In the genomic region with DNA sequence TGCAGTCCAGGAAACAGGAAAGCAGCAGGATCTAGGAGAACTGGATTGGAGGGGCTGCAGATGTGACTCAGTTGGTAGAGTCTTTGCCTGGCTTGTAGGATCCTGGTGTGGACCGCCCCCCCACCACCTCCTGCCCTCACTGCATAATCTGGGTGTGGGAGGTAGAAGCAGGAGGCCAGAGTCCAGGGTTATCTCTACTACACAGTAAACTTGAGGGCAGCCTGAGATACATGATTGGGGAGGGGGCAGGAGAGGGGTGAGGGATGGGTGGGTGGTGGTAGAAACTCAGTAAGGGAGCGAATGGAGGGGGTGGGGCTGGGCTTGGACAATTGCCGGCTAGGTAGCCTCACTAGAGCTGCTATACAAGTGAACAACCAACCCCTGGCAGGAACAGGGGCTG, we compare ENCODE assay signal across 21 mouse cellular contexts. TPM values are rescaled to one million over a fixed set of nuclear protein-coding genes. Genes with fewer than 3 reads are reported as not detected.
DNase-seq lines count a peak whose midpoint lies in the region; ATAC-seq and TF ChIP-seq lines count a peak whose summit lies in the region.
"Had no signal": no experiment of that assay in that cellular context is flagged by ENCODE, and none has a peak within 500 bp of the region (broad histone marks: within the 10 kb centered on the region; RNA-seq: fewer than 3 reads in every experiment).

No protein-coding gene starts in this region.

- peaks cover 45% of the 10 kb centered on the region for H3K4me1 ChIP-seq in heart, embryonic 13.5 days
- H3K4me1 ChIP-seq in heart, adult 2 months (ENCODE audit: control insufficient read depth, insufficient read depth, low read length), result no peaks in the 10 kb centered on the region
- H3K4me1 ChIP-seq in limb, embryonic 10.5 days, result peaks cover 43% of the 10 kb centered on the region
- peaks cover 20% of the 10 kb centered on the region for H3K4me1 ChIP-seq in stomach, embryonic 14.5 days (ENCODE audit: control insufficient read depth, insufficient read depth, low read length)

- no peak overlapping the region for H3K27ac ChIP-seq in heart, embryonic 13.5 days (replicated peaks)
- H3K27ac ChIP-seq in heart, adult 2 months, result no peak overlapping the region
- peak overlapping the region; percentile 42 for H3K27ac ChIP-seq in limb, embryonic 10.5 days
- H3K27ac ChIP-seq in stomach, embryonic 14.5 days (ENCODE audit: low read length), result peak overlapping the region; percentile 28; the same call in 1 of the 2 replicates
- H3K27ac ChIP-seq: embryonic facial prominence, embryonic 15.5 days; midbrain, embryonic 13.5 days had no signal

- no peaks in the 10 kb centered on the region for H3K79me2 ChIP-seq in heart, adult 2 months (replicated peaks; ENCODE audit: control insufficient read depth, insufficient read depth, low read length)

- no peaks in the 10 kb centered on the region for H3K36me3 ChIP-seq in heart, embryonic 13.5 days
- H3K36me3 ChIP-seq in heart, adult 2 months (ENCODE audit: control insufficient read depth, insufficient read depth, low read length), result no peaks in the 10 kb centered on the region
- no peaks in the 10 kb centered on the region for H3K36me3 ChIP-seq in limb, embryonic 10.5 days
- H3K36me3 ChIP-seq in stomach, embryonic 14.5 days (ENCODE audit: control insufficient read depth, insufficient read depth, low read length), result no peaks in the 10 kb centered on the region
- H3K36me3 ChIP-seq: embryonic facial prominence, embryonic 15.5 days; midbrain, embryonic 13.5 days had no signal

- H3K9me3 ChIP-seq in heart, embryonic 13.5 days, result no peaks in the 10 kb centered on the region
- H3K9me3 ChIP-seq in limb, embryonic 10.5 days (replicated peaks), result no peaks in the 10 kb centered on the region
- no peaks in the 10 kb centered on the region for H3K9me3 ChIP-seq in stomach, embryonic 14.5 days (ENCODE audit: control insufficient read depth, low read depth, low read length)
- H3K9me3 ChIP-seq: embryonic facial prominence, embryonic 15.5 days; midbrain, embryonic 13.5 days had no signal

- ATAC-seq in heart, embryonic 13.5 days (ENCODE audit: extremely low read depth, insufficient number of reproducible peaks, low FRiP score, low TSS enrichment), result no peak
- peak; percentile 35; the same call in 1 of the 2 replicates for ATAC-seq in stomach, embryonic 14.5 days (ENCODE audit: insufficient number of reproducible peaks, insufficient read depth, low FRiP score, low read depth)
- ATAC-seq: forebrain, embryonic 14.5 days; midbrain, embryonic 13.5 days had no signal

- H3K9ac ChIP-seq in heart, embryonic 13.5 days, result peak overlapping the region; percentile 24; the same call in 1 of the 2 replicates
- no peak overlapping the region for H3K9ac ChIP-seq in heart, adult 2 months (ENCODE audit: low read depth, low read length)
- H3K9ac ChIP-seq in stomach, embryonic 14.5 days (replicated peaks; ENCODE audit: low read depth, low read length), result no peak overlapping the region
- H3K9ac ChIP-seq: embryonic facial prominence, embryonic 15.5 days; midbrain, embryonic 13.5 days had no signal

- TF ChIP-seq EP300 in heart, adult 2 months (IDR thresholded peaks at IDR 0.05; ENCODE audit: insufficient read depth, low read depth, low read length), result no peak

- H3K4me3 ChIP-seq in heart, embryonic 13.5 days, result no peak overlapping the region
- H3K4me3 ChIP-seq in heart, adult 2 months, result no peak overlapping the region
- H3K4me3 ChIP-seq in limb, embryonic 10.5 days, result no peak overlapping the region
- H3K4me3 ChIP-seq in stomach, embryonic 14.5 days (ENCODE audit: low read depth, low read length), result no peak overlapping the region
- H3K4me3 ChIP-seq: embryonic facial prominence, embryonic 15.5 days; midbrain, embryonic 13.5 days had no signal

- no peak for DNase-seq in heart, adult 2 months
- DNase-seq in ES-CJ7 (ENCODE audit: low read depth, low spot score), result peak; percentile 36
- DNase-seq in limb, embryonic 10.5 days (ENCODE audit: low spot score), result no peak
- no peak for DNase-seq in right cerebral cortex, adult 18-20 months
- DNase-seq in adrenal gland, adult 8-10 months, result no peak
- DNase-seq: B cell, adult 2 months; cerebellum, adult 11 months; cerebellum, postnatal 36 days; heart, adult 18-20 months; kidney, adult 8-10 months; right cerebral cortex, postnatal 14 days; thymus, postnatal 36 days had no signal

- intact Hi-C loops in heart, adult 2 months (cut with DNase I), result no loop called here

- H3K4me2 ChIP-seq in heart, embryonic 13.5 days, result 0 out of 2 replicates have a peak overlapping the region, but pooled peaks have one; percentile 3
- no peak overlapping the region for H3K4me2 ChIP-seq in stomach, embryonic 14.5 days (replicated peaks; ENCODE audit: low read depth, low read length)
- H3K4me2 ChIP-seq: embryonic facial prominence, embryonic 15.5 days; midbrain, embryonic 13.5 days had no signal

- TF ChIP-seq CTCF in heart, adult 2 months (IDR thresholded peaks at IDR 0.05), result no peak

- no peak for TF ChIP-seq POLR2A in heart, adult 2 months (IDR thresholded peaks at IDR 0.05; ENCODE audit: insufficient read depth, low read depth, low read length)

- 38% methylated on average over 3 of the region's 3 CpGs for WGBS in heart, embryonic 13.5 days
- WGBS in heart, adult 2 months, result 80% methylated on average over 3 of the region's 3 CpGs
- 61% methylated on average over 3 of the region's 3 CpGs for WGBS in limb, embryonic 10.5 days
- 39% methylated on average over 3 of the region's 3 CpGs for WGBS in stomach, embryonic 14.5 days

- H3K27me3 ChIP-seq in heart, embryonic 13.5 days (replicated peaks), result no peaks in the 10 kb centered on the region
- no peaks in the 10 kb centered on the region for H3K27me3 ChIP-seq in heart, adult 2 months (ENCODE audit: control insufficient read depth, insufficient read depth, low read length)
- peaks cover 62% of the 10 kb centered on the region for H3K27me3 ChIP-seq in limb, embryonic 10.5 days (ENCODE audit: low read depth, poor library complexity, severe bottlenecking)
- H3K27me3 ChIP-seq in stomach, embryonic 14.5 days (ENCODE audit: control insufficient read depth, insufficient read depth, low read length), result no peaks in the 10 kb centered on the region
- H3K27me3 ChIP-seq: embryonic facial prominence, embryonic 15.5 days had no signal

RNA-seq across cellular contexts. Expression of a gene that starts 38.3 kb away (rescaled TPM):
- not detected in 2 replicates for polyA plus RNA-seq in heart, embryonic 13.5 days (2015; fragmentation: Nextera tagmentation; extraction: Ambion mirVana)
- total RNA-seq in heart, adult 2 months (2021), result not detected
- polyA plus RNA-seq in heart, adult 2 months (2012; rRNA removed), result not detected in 2 replicates
- not detected in 2 replicates for polyA plus RNA-seq in limb, embryonic 10.5 days (2016; fragmentation: Nextera tagmentation; extraction: Ambion mirVana)
- polyA plus RNA-seq in stomach, embryonic 14.5 days (2014; fragmentation: Nextera tagmentation; extraction: Ambion mirVana), result not detected in 2 replicates
- total RNA-seq in adrenal gland, adult 8-10 months (2022), result under 1 TPM in 1 of 4 experiments, not detected in 3; 0.49 TPM
- total RNA-seq: gastrocnemius, adult 18-20 months; heart, adult 18-20 months; left cerebral cortex, adult 18-20 months; liver, adult 2 months had no signal
- polyA plus RNA-seq: embryonic facial prominence, embryonic 15.5 days; forebrain, embryonic 14.5 days; hindbrain, embryonic 11.5 days; liver, adult 2 months; midbrain, embryonic 13.5 days had no signal

Comparison
In these comparisons a context has a peak if more than half of its experiments do, and no peak if none do; other contexts are left out.
1. H3K27ac ChIP-seq: peak in limb, embryonic 10.5 days (single experiment) and stomach, embryonic 14.5 days (single experiment); none in heart, embryonic 13.5 days (single experiment) and heart, adult 2 months (single experiment).